Mouse (Mus musculus) cerebellum, adult 2 months (tissue): ENCODE data around the gene Cacna1d.

Experiments used
- CTCF ChIP-seq: fragments of 200-500 bp; IDR thresholded peaks from 2 replicates; pipeline ENCODE4 v1.5.1; 2011; ENCODE audit warnings: low read depth, mild to moderate bottlenecking, control low read depth, low read length, moderate library complexity, borderline replicate concordance; ENCODE audit not compliant: insufficient read depth
- POLR2A ChIP-seq: fragments of 200-500 bp; IDR thresholded peaks from 2 replicates; pipeline ENCODE4 v1.6.1; 2011; ENCODE audit warnings: low read length, control low read depth, borderline replicate concordance; ENCODE audit not compliant: insufficient read depth

- TF ChIP-seq POLR2A (no peak), CTCF (no peak)
These were observed 471.9 kb downstream of the Cacna1d start for GRCm38 (mm10) chr14:30019375-30019774.
